Mouse (Mus musculus) forebrain, embryonic 15.5 days (tissue): ENCODE data around the gene Sbsn. TPM values are rescaled to one million over a fixed set of nuclear protein-coding genes. Genes with fewer than 3 reads are reported as not detected.
"Not testable (repeated sequence)": the region's sequence is repeated elsewhere in the genome, so short reads cannot be mapped to it uniquely, and the experiment has no call there.

Experiments used
- ATAC-seq: fragments of 200-750 bp; cut with Nextera tagmentation; replicated peaks from 2 replicates; pipeline ENCODE4 v1.8.0; 2017; ENCODE audit warnings: mild to moderate bottlenecking, moderate TSS enrichment, moderate library complexity
- H3K27ac ChIP-seq: fragments of 300-500 bp; sonication (generic); replicated peaks from 2 replicates; pipeline ENCODE4 v1.5.1; 2015; ENCODE audit warnings: mild to moderate bottlenecking, inconsistent platforms
- H3K27me3 ChIP-seq: fragments of 300-500 bp; sonication (generic); 2 replicates; pipeline ENCODE4 v1.6.1; 2015; ENCODE audit warnings: inconsistent platforms
- H3K36me3 ChIP-seq: fragments of 300-500 bp; sonication (generic); 2 replicates; pipeline ENCODE4 v1.6.1; 2015; ENCODE audit warnings: mild to moderate bottlenecking, inconsistent platforms
- H3K4me1 ChIP-seq: fragments of 300-500 bp; sonication (generic); 2 replicates; pipeline ENCODE4 v1.6.1; 2015; ENCODE audit warnings: inconsistent platforms
- H3K4me2 ChIP-seq: fragments of 300-500 bp; sonication (generic); replicated peaks from 2 replicates; pipeline ENCODE4 v1.6.1; 2015; ENCODE audit warnings: mild to moderate bottlenecking, inconsistent platforms
- H3K4me3 ChIP-seq: fragments of 300-500 bp; sonication (generic); 2 replicates; pipeline ENCODE4 v1.5.1; 2015; ENCODE audit warnings: mild to moderate bottlenecking, inconsistent platforms
- H3K9ac ChIP-seq: fragments of 300-500 bp; sonication (generic); replicated peaks from 2 replicates; pipeline ENCODE4 v1.6.1; 2015; ENCODE audit warnings: mild to moderate bottlenecking, inconsistent platforms
- H3K9me3 ChIP-seq: fragments of 300-500 bp; sonication (generic); 2 replicates; pipeline ENCODE4 v1.6.1; 2016; ENCODE audit warnings: inconsistent platforms
- WGBS: fragments of 180-500 bp; shearing (Covaris S2); methylation state at CpG from one replicate; pipeline ENCODE4 v1.1.7; 2015; ENCODE audit warnings: mixed read lengths; 5-methylcytosine and 5-hydroxymethylcytosine counted together
- polyA plus RNA-seq: library from polyadenylated mRNA; unstranded; fragments of >200 nt; fragmentation: Nextera tagmentation; extraction: Ambion mirVana; gene quantifications from 2 replicates; pipeline ENCODE4 v1.2.1, GENCODE M21; 2015

Sbsn gene
- polyA plus RNA-seq, 1 experiment from 2014 or later = 2.0 TPM

- peak within 1 kb of the TSS; percentile 62 for H3K9ac ChIP-seq
- ATAC-seq = peak; percentile 97
- H3K27me3 ChIP-seq = no peaks in the 10 kb centered on the region
- WGBS = under 1% methylated on average over 60 of the region's 60 CpGs
- H3K4me1 ChIP-seq = peaks cover 30% of the 10 kb centered on the region
- H3K36me3 ChIP-seq = peaks cover 27% of the 10 kb centered on the region; the same call in 1 of the 2 replicates
- H3K27ac ChIP-seq = peak within 1 kb of the TSS; percentile 88
- H3K9me3 ChIP-seq = no peaks in the 10 kb centered on the region
- H3K4me2 ChIP-seq = peak within 1 kb of the TSS; percentile 70
- peak within 1 kb of the TSS; percentile 59 for H3K4me3 ChIP-seq
Measured at GRCm38 (mm10) chr7:30729396-30730063, 21.7 kb upstream of the Sbsn start, which contains the start of gene Tmem147. TSS of gene Tmem147 (minus strand) at chr7:30729540.

GRCm38 (mm10) chr7:30730064-30730722, 21.1 kb upstream of the Sbsn start:
- Histone ChIP-seq H3K4me2 (peak overlapping the region; percentile 70), H3K9ac (peak overlapping the region; percentile 62), H3K4me3 (peak overlapping the region; percentile 59), H3K4me1 (peaks cover 30% of the 10 kb centered on the region), H3K36me3 (peaks cover 32% of the 10 kb centered on the region), H3K27ac (peak overlapping the region; percentile 88)
- H3K27me3 ChIP-seq, H3K9me3 ChIP-seq, ATAC-seq: not testable (repeated sequence)
- WGBS = 8% methylated on average over 14 of the region's 22 CpGs

GRCm38 (mm10) chr7:30736211-30736610, 15.1 kb upstream of the Sbsn start:
- WGBS = 78% methylated on average over 3 of the region's 3 CpGs
- Histone ChIP-seq H3K4me3 (no peak overlapping the region), H3K36me3 (peaks cover 38% of the 10 kb centered on the region), H3K27ac (no peak overlapping the region), H3K9me3 (no peaks in the 10 kb centered on the region), H3K9ac (no peak overlapping the region), H3K27me3 (no peaks in the 10 kb centered on the region), H3K4me1 (peaks cover 6% of the 10 kb centered on the region), H3K4me2 (no peak overlapping the region)
- ATAC-seq = no peak

- 88% methylated on average over 2 of the region's 2 CpGs for WGBS
- not testable (repeated sequence) for H3K9ac ChIP-seq, H3K27ac ChIP-seq, H3K4me3 ChIP-seq, H3K27me3 ChIP-seq, H3K4me1 ChIP-seq, H3K9me3 ChIP-seq, ATAC-seq, H3K36me3 ChIP-seq, H3K4me2 ChIP-seq
Measured at GRCm38 (mm10) chr7:30742570-30742969, 8.7 kb upstream of the Sbsn start.

GRCm38 (mm10) chr7:30743617-30744016, 7.7 kb upstream of the Sbsn start, which contains the start of gene Gapdhs:
TSS of gene Gapdhs (minus strand) at chr7:30743681.
- not testable (repeated sequence) for H3K27me3 ChIP-seq, ATAC-seq, H3K4me2 ChIP-seq, H3K9me3 ChIP-seq, H3K4me3 ChIP-seq, H3K27ac ChIP-seq, H3K36me3 ChIP-seq, H3K9ac ChIP-seq, H3K4me1 ChIP-seq
- 89% methylated on average over 1 of the region's 4 CpGs for WGBS

GRCm38 (mm10) chr7:30744022-30744598, 7.2 kb upstream of the Sbsn start:
- Histone ChIP-seq H3K4me3 (no peak overlapping the region), H3K36me3 (no peaks in the 10 kb centered on the region; the same call in 1 of the 2 replicates), H3K27me3 (no peaks in the 10 kb centered on the region), H3K4me2 (no peak overlapping the region), H3K9me3 (no peaks in the 10 kb centered on the region), H3K27ac (no peak overlapping the region), H3K9ac (no peak overlapping the region), H3K4me1 (no peaks in the 10 kb centered on the region)
- ATAC-seq = no peak
- WGBS = 51% methylated on average over 4 of the region's 4 CpGs

- Histone ChIP-seq H3K27me3 (no peaks in the 10 kb centered on the region), H3K9ac (no peak overlapping the region), H3K36me3 (no peaks in the 10 kb centered on the region; the same call in 1 of the 2 replicates), H3K9me3 (no peaks in the 10 kb centered on the region), H3K4me1 (no peaks in the 10 kb centered on the region), H3K4me2 (no peak overlapping the region), H3K27ac (no peak overlapping the region), H3K4me3 (no peak overlapping the region)
- ATAC-seq = no peak
- WGBS = 86% methylated on average over 7 of the region's 7 CpGs
Measured at GRCm38 (mm10) chr7:30747525-30748204, 3.6 kb upstream of the Sbsn start.

GRCm38 (mm10) chr7:30749824-30750606, 1.3 kb upstream of the Sbsn start:
- ATAC-seq = no peak
- H3K9me3 ChIP-seq = no peaks in the 10 kb centered on the region

GRCm38 (mm10) chr7:30757001-30757400, 5.7 kb downstream of the Sbsn start:
- Histone ChIP-seq H3K4me1 (no peaks in the 10 kb centered on the region), H3K9me3 (no peaks in the 10 kb centered on the region), H3K27me3 (no peaks in the 10 kb centered on the region), H3K36me3 (peaks cover 21% of the 10 kb centered on the region), H3K4me3 (no peak overlapping the region), H3K27ac (no peak overlapping the region), H3K4me2 (no peak overlapping the region), H3K9ac (no peak overlapping the region)
- 71% methylated on average over 3 of the region's 3 CpGs for WGBS
- no peak for ATAC-seq

More at GRCm38 (mm10) chr7:30749824-30750606, 1.3 kb upstream of the Sbsn start:
- no peak overlapping the region for H3K27ac ChIP-seq
- H3K4me3 ChIP-seq = no peak overlapping the region
- no peaks in the 10 kb centered on the region for H3K4me1 ChIP-seq
- peaks cover 6% of the 10 kb centered on the region for H3K36me3 ChIP-seq
- no peak overlapping the region for H3K4me2 ChIP-seq
- no peaks in the 10 kb centered on the region for H3K27me3 ChIP-seq
- H3K9ac ChIP-seq = no peak overlapping the region
- WGBS = 84% methylated on average over 13 of the region's 13 CpGs

GRCm38 (mm10) chr7:30758853-30759252, 7.6 kb downstream of the Sbsn start:
- Histone ChIP-seq H3K4me2 (no peak overlapping the region), H3K27ac (no peak overlapping the region), H3K4me3 (no peak overlapping the region), H3K9me3 (no peaks in the 10 kb centered on the region), H3K36me3 (peaks cover 21% of the 10 kb centered on the region), H3K4me1 (no peaks in the 10 kb centered on the region), H3K27me3 (no peaks in the 10 kb centered on the region), H3K9ac (no peak overlapping the region)
- 47% methylated on average over 4 of the region's 4 CpGs for WGBS
- ATAC-seq = no peak

GRCm38 (mm10) chr7:30761769-30762352, 10.6 kb downstream of the Sbsn start:
- Histone ChIP-seq H3K9ac (no peak overlapping the region), H3K36me3 (no peaks in the 10 kb centered on the region), H3K9me3 (no peaks in the 10 kb centered on the region), H3K4me2 (no peak overlapping the region), H3K4me3 (no peak overlapping the region), H3K4me1 (no peaks in the 10 kb centered on the region), H3K27me3 (no peaks in the 10 kb centered on the region), H3K27ac (no peak overlapping the region)
- 85% methylated on average over 4 of the region's 4 CpGs for WGBS
- no peak for ATAC-seq
